Mouse (Mus musculus): ENCODE data around the gene Arl5c.

DNA sequence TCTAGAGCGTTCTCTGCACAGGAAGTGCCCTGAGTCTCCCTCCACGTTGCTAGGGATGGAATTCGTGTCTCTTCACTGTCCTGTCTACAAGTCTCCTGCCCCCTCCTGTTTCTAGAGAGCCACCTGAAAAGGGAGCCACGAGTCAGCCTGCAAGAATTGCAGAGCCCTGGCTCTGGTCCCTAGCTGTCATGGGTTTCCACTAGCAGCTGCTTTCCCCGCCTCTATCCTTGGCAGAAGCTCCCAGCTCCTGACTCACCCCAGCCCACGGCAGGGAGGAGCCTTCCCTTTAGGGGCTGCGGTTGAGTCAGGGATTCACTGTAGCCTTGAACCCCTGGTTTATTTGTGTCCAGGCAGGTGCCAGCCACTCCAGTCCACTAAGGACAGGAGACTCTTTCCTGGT, 24.7 kb downstream of the Arl5c start:
- TF ChIP-seq POLR2A (IDR thresholded peaks at IDR 0.05; ENCODE audit: control insufficient read depth in 1 of 2, insufficient read depth in 1 of 2, low read depth in 1 of 2, low read length in 2 of 2, poor library complexity in 1 of 2) (no peak), ELF1 (IDR thresholded peaks at IDR 0.05; ENCODE audit: low read depth, low read length) (no peak), ZC3H11A (IDR thresholded peaks at IDR 0.05; ENCODE audit: low read depth, low read length) (no peak), CTCF (IDR thresholded peaks at IDR 0.05 in 2 of 3, conservative IDR thresholded peaks at IDR 0.05 in 1 of 3; ENCODE audit: control insufficient read depth in 1 of 3, insufficient read depth in 1 of 3, low read depth in 2 of 3, low read length in 3 of 3, poor library complexity in 1 of 3, severe bottlenecking in 1 of 3) (no peak), POLR2AphosphoS2 (IDR thresholded peaks at IDR 0.05; ENCODE audit: low read length) (no peak), ZNF384 (IDR thresholded peaks at IDR 0.05; ENCODE audit: low read depth, low read length) (no peak), GABPA (IDR thresholded peaks at IDR 0.05; ENCODE audit: low read depth, low read length) (no peak), SIN3A (IDR thresholded peaks at IDR 0.05; ENCODE audit: low read length) (no peak)

All from MEL (cell line).